11 mouse cellular contexts compared by ENCODE assay signal in the genomic region with DNA sequence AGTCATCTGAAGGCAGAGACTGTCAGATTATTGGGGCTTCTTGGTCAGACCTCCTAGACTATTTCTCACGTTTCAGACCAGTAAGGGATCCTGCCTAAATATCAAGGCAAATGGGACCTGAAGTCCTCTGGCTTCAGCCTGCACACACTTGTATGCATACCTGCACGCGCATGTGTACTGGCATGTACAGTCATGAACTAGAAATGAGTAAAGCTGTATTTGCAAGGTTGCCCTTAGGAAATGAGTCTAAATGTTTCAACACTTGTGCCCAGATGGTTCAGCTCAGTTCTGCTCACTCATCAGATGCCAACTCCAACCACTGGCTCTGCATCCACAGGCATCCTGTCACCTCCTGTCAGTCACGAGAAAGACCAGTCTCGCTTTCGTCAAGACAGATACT. TPM values are rescaled to one million over a fixed set of nuclear protein-coding genes. Genes with fewer than 3 reads are reported as not detected.
A peak's percentile ranks its signal among the peaks of the same experiment; 100 is the strongest.
DNase-seq lines count a peak whose midpoint lies in the region; ATAC-seq and TF ChIP-seq lines count a peak whose summit lies in the region.
"Had no signal": no experiment of that assay in that cellular context is flagged by ENCODE, and none has a peak within 500 bp of the region (broad histone marks: within the 10 kb centered on the region; RNA-seq: fewer than 3 reads in every experiment).

No protein-coding gene starts in this region.

- no peaks in the 10 kb centered on the region for H3K27me3 ChIP-seq in heart, embryonic 16.5 days (ENCODE audit: control insufficient read depth, insufficient read depth, low read length)
- peaks cover 2% of the 10 kb centered on the region; the same call in 1 of the 2 replicates for H3K27me3 ChIP-seq in heart, embryonic 11.5 days (ENCODE audit: control insufficient read depth, insufficient read depth, low read length)
- H3K27me3 ChIP-seq in kidney, postnatal 0 days (ENCODE audit: insufficient read depth, low read length) = no peaks in the 10 kb centered on the region
- no peaks in the 10 kb centered on the region for H3K27me3 ChIP-seq in neural tube, embryonic 13.5 days
- no peaks in the 10 kb centered on the region for H3K27me3 ChIP-seq in stomach, embryonic 16.5 days (ENCODE audit: control insufficient read depth, insufficient read depth, low read length)
- H3K27me3 ChIP-seq: hindbrain, embryonic 12.5 days had no signal

- no peaks in the 10 kb centered on the region for H3K9me3 ChIP-seq in heart, embryonic 16.5 days (replicated peaks; ENCODE audit: control insufficient read depth, low read length)
- H3K9me3 ChIP-seq in heart, embryonic 11.5 days (replicated peaks; ENCODE audit: control insufficient read depth, low read length) = no peaks in the 10 kb centered on the region
- no peaks in the 10 kb centered on the region for H3K9me3 ChIP-seq in kidney, postnatal 0 days (replicated peaks; ENCODE audit: low read length)
- H3K9me3 ChIP-seq in neural tube, embryonic 13.5 days = no peaks in the 10 kb centered on the region
- H3K9me3 ChIP-seq in stomach, embryonic 16.5 days (replicated peaks; ENCODE audit: control insufficient read depth, low read length) = no peaks in the 10 kb centered on the region
- H3K9me3 ChIP-seq: hindbrain, embryonic 12.5 days; liver, embryonic 13.5 days had no signal

- TF ChIP-seq CTCF in kidney, postnatal 0 days (IDR thresholded peaks at IDR 0.05; ENCODE audit: low read depth) = no peak

- no peaks in the 10 kb centered on the region for H3K36me3 ChIP-seq in heart, embryonic 16.5 days (ENCODE audit: control insufficient read depth, insufficient read depth)
- no peaks in the 10 kb centered on the region for H3K36me3 ChIP-seq in heart, embryonic 11.5 days (ENCODE audit: control insufficient read depth, insufficient read depth, low read length)
- no peaks in the 10 kb centered on the region for H3K36me3 ChIP-seq in kidney, postnatal 0 days (ENCODE audit: insufficient read depth, low read length)
- H3K36me3 ChIP-seq in neural tube, embryonic 13.5 days = no peaks in the 10 kb centered on the region
- H3K36me3 ChIP-seq in stomach, embryonic 16.5 days (ENCODE audit: control insufficient read depth, insufficient read depth, low read length) = no peaks in the 10 kb centered on the region
- H3K36me3 ChIP-seq: hindbrain, embryonic 12.5 days; liver, embryonic 13.5 days had no signal

- no peak overlapping the region for H3K4me3 ChIP-seq in heart, embryonic 16.5 days (ENCODE audit: low read length)
- H3K4me3 ChIP-seq in heart, embryonic 11.5 days (ENCODE audit: low read depth, low read length) = no peak overlapping the region
- H3K4me3 ChIP-seq in kidney, postnatal 0 days (replicated peaks; ENCODE audit: low read depth, low read length) = no peak overlapping the region
- no peak overlapping the region for H3K4me3 ChIP-seq in neural tube, embryonic 13.5 days
- H3K4me3 ChIP-seq in stomach, embryonic 16.5 days (replicated peaks; ENCODE audit: low read length) = no peak overlapping the region
- H3K4me3 ChIP-seq: hindbrain, embryonic 12.5 days; liver, embryonic 13.5 days had no signal

- DNase-seq in kidney, postnatal 0 days (ENCODE audit: low spot score) = no peak
- DNase-seq in kidney, adult 18-20 months = no peak
- DNase-seq in neural tube, embryonic 10.5 days (ENCODE audit: extremely low spot score, low spot score) = no peak
- no peak for DNase-seq in thymus, postnatal 0 days (ENCODE audit: low spot score)
- DNase-seq: cerebellum, adult 9-10 months; liver, embryonic 13.5 days had no signal

- peaks cover 13% of the 10 kb centered on the region; the same call in 1 of the 2 replicates for H3K4me1 ChIP-seq in heart, embryonic 16.5 days (ENCODE audit: control insufficient read depth, insufficient read depth, low read length)
- 0 out of 2 replicates have a peak, but pooled peaks cover 3% of the 10 kb centered on the region for H3K4me1 ChIP-seq in heart, embryonic 11.5 days (ENCODE audit: control insufficient read depth, insufficient read depth, low read length)
- H3K4me1 ChIP-seq in kidney, postnatal 0 days (replicated peaks; ENCODE audit: insufficient read depth, low read length) = no peaks in the 10 kb centered on the region
- H3K4me1 ChIP-seq in neural tube, embryonic 13.5 days (replicated peaks) = no peaks in the 10 kb centered on the region
- H3K4me1 ChIP-seq in stomach, embryonic 16.5 days (ENCODE audit: control insufficient read depth, insufficient read depth, low read length) = 0 out of 2 replicates have a peak, but pooled peaks cover 9% of the 10 kb centered on the region
- H3K4me1 ChIP-seq: hindbrain, embryonic 12.5 days had no signal

- no peak overlapping the region for H3K9ac ChIP-seq in heart, embryonic 16.5 days (ENCODE audit: low read length)
- H3K9ac ChIP-seq in heart, embryonic 11.5 days (ENCODE audit: low read depth, low read length) = no peak overlapping the region
- H3K9ac ChIP-seq in kidney, postnatal 0 days (ENCODE audit: low read depth, low read length) = no peak overlapping the region
- H3K9ac ChIP-seq in neural tube, embryonic 13.5 days = no peak overlapping the region
- no peak overlapping the region for H3K9ac ChIP-seq in stomach, embryonic 16.5 days (ENCODE audit: low read length)
- H3K9ac ChIP-seq: hindbrain, embryonic 12.5 days; liver, embryonic 13.5 days had no signal

- ATAC-seq in heart, embryonic 16.5 days (replicated peaks; ENCODE audit: extremely low read depth, insufficient read depth, low FRiP score) = no peak
- ATAC-seq in heart, embryonic 11.5 days (replicated peaks; ENCODE audit: insufficient number of reproducible peaks, low FRiP score, low TSS enrichment) = no peak
- no peak for ATAC-seq in kidney, postnatal 0 days (replicated peaks; ENCODE audit: low FRiP score, low read depth)
- no peak for ATAC-seq in neural tube, embryonic 13.5 days (ENCODE audit: low read depth)
- no peak for ATAC-seq in stomach, embryonic 16.5 days (ENCODE audit: insufficient read depth, low FRiP score)

- 75% methylated on average over 6 of the region's 6 CpGs for WGBS in heart, embryonic 16.5 days
- 81% methylated on average over 6 of the region's 6 CpGs for WGBS in heart, embryonic 11.5 days (ENCODE audit: insufficient replicate concordance)
- WGBS in kidney, postnatal 0 days = 78% methylated on average over 6 of the region's 6 CpGs
- 87% methylated on average over 6 of the region's 6 CpGs for WGBS in neural tube, embryonic 13.5 days
- WGBS in stomach, embryonic 16.5 days = 82% methylated on average over 6 of the region's 6 CpGs

- H3K4me2 ChIP-seq in heart, embryonic 16.5 days (ENCODE audit: low read depth, low read length) = no peak overlapping the region
- no peak overlapping the region for H3K4me2 ChIP-seq in heart, embryonic 11.5 days
- H3K4me2 ChIP-seq in kidney, postnatal 0 days (ENCODE audit: low read length) = no peak overlapping the region
- H3K4me2 ChIP-seq in neural tube, embryonic 13.5 days = no peak overlapping the region
- H3K4me2 ChIP-seq in stomach, embryonic 16.5 days (ENCODE audit: low read depth, low read length) = no peak overlapping the region
- H3K4me2 ChIP-seq: hindbrain, embryonic 12.5 days; liver, embryonic 13.5 days had no signal

- H3K27ac ChIP-seq in heart, embryonic 16.5 days (ENCODE audit: low read length) = peak overlapping the region; percentile 77
- H3K27ac ChIP-seq in heart, embryonic 11.5 days (ENCODE audit: low read depth, low read length) = no peak overlapping the region
- H3K27ac ChIP-seq in kidney, postnatal 0 days = peak overlapping the region; percentile 66
- H3K27ac ChIP-seq in neural tube, embryonic 13.5 days (replicated peaks) = 0 out of 2 replicates have a peak overlapping the region, but pooled peaks have one; percentile 43
- peak overlapping the region; percentile 71 for H3K27ac ChIP-seq in stomach, embryonic 16.5 days (ENCODE audit: low read length)
- H3K27ac ChIP-seq: liver, embryonic 13.5 days had no signal

RNA-seq across cellular contexts. Expression of a gene that starts 6.6 kb away (rescaled TPM):
- 59.1 and 61.7 TPM in 2 replicates for polyA plus RNA-seq in heart, embryonic 16.5 days (2015; fragmentation: Nextera tagmentation; extraction: Ambion mirVana)
- 30.6 and 32.9 TPM in 2 replicates for polyA plus RNA-seq in heart, embryonic 11.5 days (2014; fragmentation: Nextera tagmentation; extraction: Ambion mirVana)
- 51.3 and 51.6 TPM in 2 replicates for polyA plus RNA-seq in kidney, postnatal 0 days (2015; fragmentation: Nextera tagmentation; extraction: Ambion mirVana)
- 60.2 and 62.8 TPM in 2 replicates for polyA plus RNA-seq in neural tube, embryonic 13.5 days (2015; fragmentation: Nextera tagmentation; extraction: Ambion mirVana)
- 46.7 and 52.9 TPM in 2 replicates for polyA plus RNA-seq in stomach, embryonic 16.5 days (2015; fragmentation: Nextera tagmentation; extraction: Ambion mirVana)
- 38.5 and 42.3 TPM in 2 replicates for polyA plus RNA-seq in thymus, postnatal 0 days (2015; fragmentation: Nextera tagmentation; extraction: Ambion mirVana)
